14 mouse cellular contexts compared by ENCODE assay signal in genomic region chr7:80446221-80446878, GRCm38 (mm10). TPM values are rescaled to one million over a fixed set of nuclear protein-coding genes. Genes with fewer than 3 reads are reported as not detected.
DNase-seq lines count a peak whose midpoint lies in the region; ATAC-seq lines count a peak whose summit lies in the region.
"Had no signal": no experiment of that assay in that cellular context is flagged by ENCODE, and none has a peak within 500 bp of the region (broad histone marks: within the 10 kb centered on the region; RNA-seq: fewer than 3 reads in every experiment).

No protein-coding gene starts in this region.

- 53% methylated on average over 7 of the region's 7 CpGs for WGBS in lung, embryonic 15.5 days
- WGBS in liver, embryonic 13.5 days (ENCODE audit: insufficient replicate concordance) = 68% methylated on average over 7 of the region's 7 CpGs
- 84% methylated on average over 7 of the region's 7 CpGs for WGBS in midbrain, embryonic 16.5 days

- no peak overlapping the region for H3K4me3 ChIP-seq in lung, embryonic 15.5 days
- no peak overlapping the region for H3K4me3 ChIP-seq in liver, embryonic 13.5 days (replicated peaks)
- H3K4me3 ChIP-seq in midbrain, embryonic 16.5 days (ENCODE audit: low read depth, low read length) = no peak overlapping the region
- H3K4me3 ChIP-seq: intestine, embryonic 15.5 days had no signal

- H3K36me3 ChIP-seq in lung, embryonic 15.5 days = no peaks in the 10 kb centered on the region
- H3K36me3 ChIP-seq in liver, embryonic 13.5 days = no peaks in the 10 kb centered on the region
- no peaks in the 10 kb centered on the region for H3K36me3 ChIP-seq in midbrain, embryonic 16.5 days (ENCODE audit: control insufficient read depth, insufficient read depth, low read length)
- H3K36me3 ChIP-seq: intestine, embryonic 15.5 days had no signal

- ATAC-seq in CD4-positive, CD25-positive, alpha-beta regulatory T cell, adult 4 months = no peak
- no peak for ATAC-seq in lung, embryonic 15.5 days (ENCODE audit: borderline replicate concordance, extremely low read depth, low FRiP score, low TSS enrichment)
- peak; percentile 15; the same call in 1 of the 2 replicates for ATAC-seq in erythroid progenitor cell, adult 5-6 weeks (replicated peaks; ENCODE audit: low FRiP score, poor library complexity, severe bottlenecking)
- no peak for ATAC-seq in liver, embryonic 13.5 days (ENCODE audit: low read depth)
- no peak for ATAC-seq in midbrain, embryonic 16.5 days
- ATAC-seq: activated CD4-positive, CD25-positive, alpha-beta regulatory T cell, adult 4 months had no signal

- no peak overlapping the region for H3K4me2 ChIP-seq in lung, embryonic 15.5 days
- H3K4me2 ChIP-seq in liver, embryonic 13.5 days = no peak overlapping the region
- H3K4me2 ChIP-seq in midbrain, embryonic 16.5 days (ENCODE audit: low read length) = no peak overlapping the region
- H3K4me2 ChIP-seq: intestine, embryonic 15.5 days had no signal

- H3K27me3 ChIP-seq in lung, embryonic 15.5 days = no peaks in the 10 kb centered on the region
- no peaks in the 10 kb centered on the region for H3K27me3 ChIP-seq in liver, embryonic 13.5 days
- no peaks in the 10 kb centered on the region for H3K27me3 ChIP-seq in midbrain, embryonic 16.5 days (ENCODE audit: control insufficient read depth, insufficient read depth, low read depth, low read length)
- H3K27me3 ChIP-seq: intestine, embryonic 15.5 days had no signal

- H3K27ac ChIP-seq in lung, embryonic 15.5 days = peak overlapping the region; percentile 84
- peak overlapping the region; percentile 82; the same call in 1 of the 2 replicates for H3K27ac ChIP-seq in liver, embryonic 13.5 days
- no peak overlapping the region for H3K27ac ChIP-seq in midbrain, embryonic 16.5 days (ENCODE audit: low read length)
- H3K27ac ChIP-seq: intestine, embryonic 15.5 days had no signal

- DNase-seq in CD4-positive, CD25-positive, alpha-beta regulatory T cell, adult 2 months (ENCODE audit: low read depth, low spot score) = peak; percentile 22
- DNase-seq in lung, postnatal 4 days = no peak
- no peak for DNase-seq in liver, embryonic 13.5 days
- DNase-seq in embryo, embryonic 11 days = no peak
- DNase-seq: cerebellum, adult 11 months; kidney, postnatal 25 days; layer of hippocampus, postnatal 36 days had no signal

- H3K9me3 ChIP-seq in lung, embryonic 15.5 days = no peaks in the 10 kb centered on the region
- H3K9me3 ChIP-seq in liver, embryonic 13.5 days (replicated peaks) = no peaks in the 10 kb centered on the region
- H3K9me3 ChIP-seq in midbrain, embryonic 16.5 days (replicated peaks; ENCODE audit: control insufficient read depth, low read length, poor library complexity, severe bottlenecking) = no peaks in the 10 kb centered on the region
- H3K9me3 ChIP-seq: G1E; intestine, embryonic 15.5 days had no signal

- no peak overlapping the region for H3K9ac ChIP-seq in lung, embryonic 15.5 days
- 0 out of 2 replicates have a peak overlapping the region, but pooled peaks have one; percentile 4 for H3K9ac ChIP-seq in liver, embryonic 13.5 days
- H3K9ac ChIP-seq in midbrain, embryonic 16.5 days (ENCODE audit: low read depth, low read length) = no peak overlapping the region
- H3K9ac ChIP-seq: intestine, embryonic 15.5 days had no signal

- H3K4me1 ChIP-seq in lung, embryonic 15.5 days = peaks cover 40% of the 10 kb centered on the region
- peaks cover 84% of the 10 kb centered on the region for H3K4me1 ChIP-seq in liver, embryonic 13.5 days (replicated peaks)
- no peaks in the 10 kb centered on the region for H3K4me1 ChIP-seq in midbrain, embryonic 16.5 days (ENCODE audit: control insufficient read depth, insufficient read depth, low read length)

RNA-seq across cellular contexts. Expression of gene Furin, which starts 41.1 kb away (rescaled TPM):
- 1 to 10 TPM; 5.5 to 7.3 TPM for polyA plus RNA-seq in CD4-positive, CD25-positive, alpha-beta regulatory T cell, adult 4 months (2017; shearing (Covaris generic))
- 16.3 and 16.7 TPM in 2 replicates for polyA plus RNA-seq in lung, embryonic 15.5 days (2015; fragmentation: Nextera tagmentation; extraction: Ambion mirVana)
- 22.7 and 51.1 TPM in 2 replicates for total RNA-seq in erythroid progenitor cell, adult 5-6 weeks (2015; ENCODE audit: low replicate concordance)
- 24.6 and 28.2 TPM in 2 replicates for total RNA-seq in erythroid progenitor cell, adult 5-6 weeks (2017; ENCODE audit: low replicate concordance)
- 3.8 and 4.1 TPM in 2 replicates for polyA plus RNA-seq in liver, embryonic 13.5 days (2015; fragmentation: Nextera tagmentation; extraction: Ambion mirVana)
- polyA plus RNA-seq in midbrain, embryonic 16.5 days (2015; fragmentation: Nextera tagmentation; extraction: Ambion mirVana) = 3.9 and 4.1 TPM in 2 replicates

RNA-seq across cellular contexts. Expression of gene Fes, which starts 58.6 kb away (rescaled TPM):
- 1 to 10 TPM in 1 of 2 experiments, under 1 TPM in 1; 0.11 to 2.5 TPM for polyA plus RNA-seq in CD4-positive, CD25-positive, alpha-beta regulatory T cell, adult 4 months (2017; shearing (Covaris generic))
- polyA plus RNA-seq in lung, embryonic 15.5 days (2015; fragmentation: Nextera tagmentation; extraction: Ambion mirVana) = 15.2 and 17.8 TPM in 2 replicates
- total RNA-seq in erythroid progenitor cell, adult 5-6 weeks (2015; ENCODE audit: low replicate concordance) = 31.0 and 53.2 TPM in 2 replicates
- total RNA-seq in erythroid progenitor cell, adult 5-6 weeks (2017; ENCODE audit: low replicate concordance) = 9.1 and 17.2 TPM in 2 replicates
- polyA plus RNA-seq in liver, embryonic 13.5 days (2015; fragmentation: Nextera tagmentation; extraction: Ambion mirVana) = 10.6 and 12.0 TPM in 2 replicates
- polyA plus RNA-seq in midbrain, embryonic 16.5 days (2015; fragmentation: Nextera tagmentation; extraction: Ambion mirVana) = 2.7 and 3.4 TPM in 2 replicates
